8 mouse cellular contexts compared by ENCODE assay signal in genomic region chr13:20183512-20184238, GRCm38 (mm10).
DNase-seq lines count a peak whose midpoint lies in the region; ATAC-seq lines count a peak whose summit lies in the region.

No protein-coding gene starts in this region.

- peak; percentile 39 to 76 for DNase-seq in adrenal gland, adult (ENCODE audit: inconsistent age in 2 of 2, low spot score in 1 of 2)
- no peak for DNase-seq in adrenal gland, postnatal 4 days (ENCODE audit: low spot score in 2 of 2)
- DNase-seq in cerebellum, postnatal 36 days, result peak; percentile 25 to 31
- DNase-seq in thymus, postnatal 14 days, result peak; percentile 81

- 19% methylated on average over 9 of the region's 9 CpGs for WGBS in limb, embryonic 15.5 days
- WGBS in midbrain, embryonic 13.5 days, result 13% methylated on average over 9 of the region's 9 CpGs

- H3K27me3 ChIP-seq in limb, embryonic 15.5 days, result no peaks in the 10 kb centered on the region
- no peaks in the 10 kb centered on the region for H3K27me3 ChIP-seq in midbrain, embryonic 13.5 days

- no peak overlapping the region for H3K4me3 ChIP-seq in limb, embryonic 15.5 days
- no peak overlapping the region for H3K4me3 ChIP-seq in midbrain, embryonic 13.5 days (replicated peaks)

- peak; percentile 47 for ATAC-seq in CD4-positive, CD25-positive, alpha-beta regulatory T cell, adult 4 months
- ATAC-seq in hematopoietic stem cell, adult 5-6 weeks (replicated peaks in 1 of 2; ENCODE audit: insufficient read depth in 1 of 2, low FRiP score in 2 of 2, low TSS enrichment in 1 of 2, low read depth in 1 of 2, poor library complexity in 2 of 2, severe bottlenecking in 2 of 2), result peak; percentile 28 to 40
- no peak for ATAC-seq in limb, embryonic 15.5 days (ENCODE audit: insufficient number of reproducible peaks, low FRiP score, low TSS enrichment, low read depth)
- peak; percentile 71 for ATAC-seq in midbrain, embryonic 13.5 days

- H3K36me3 ChIP-seq in limb, embryonic 15.5 days, result no peaks in the 10 kb centered on the region
- H3K36me3 ChIP-seq in midbrain, embryonic 13.5 days, result no peaks in the 10 kb centered on the region

- peak overlapping the region; percentile 43; the same call in 1 of the 2 replicates for H3K27ac ChIP-seq in limb, embryonic 15.5 days
- H3K27ac ChIP-seq in midbrain, embryonic 13.5 days, result 0 out of 2 replicates have a peak overlapping the region, but pooled peaks have one; percentile 6

- no peaks in the 10 kb centered on the region for H3K9me3 ChIP-seq in limb, embryonic 15.5 days
- no peaks in the 10 kb centered on the region for H3K9me3 ChIP-seq in midbrain, embryonic 13.5 days

- peaks cover 23% of the 10 kb centered on the region for H3K4me1 ChIP-seq in limb, embryonic 15.5 days
- peaks cover 19% of the 10 kb centered on the region for H3K4me1 ChIP-seq in midbrain, embryonic 13.5 days (replicated peaks)

- no peak overlapping the region for H3K4me2 ChIP-seq in limb, embryonic 15.5 days
- peak overlapping the region; percentile 11 for H3K4me2 ChIP-seq in midbrain, embryonic 13.5 days (replicated peaks)

- no peak overlapping the region for H3K9ac ChIP-seq in limb, embryonic 15.5 days
- H3K9ac ChIP-seq in midbrain, embryonic 13.5 days (replicated peaks), result no peak overlapping the region

Comparison
In these comparisons a context has a peak if more than half of its experiments do, and no peak if none do; other contexts are left out.
1. DNase-seq: peak in adrenal gland, adult (2 of 2), cerebellum, postnatal 36 days (2 of 2) and thymus, postnatal 14 days (single experiment); none in adrenal gland, postnatal 4 days (0 of 2).